Mouse (Mus musculus): ENCODE results near the gene Glmn.

- TF ChIP-seq POLR2A (IDR thresholded peaks at IDR 0.05; ENCODE audit: borderline replicate concordance, extremely low read depth, insufficient read depth, insufficient read length, poor library complexity, severe bottlenecking) (no peak), CTCF (IDR thresholded peaks at IDR 0.05; ENCODE audit: borderline replicate concordance, extremely low read depth, insufficient read depth, insufficient read length) (no peak)
These were observed 56.0 kb downstream of the Glmn start for GRCm38 (mm10) chr5:107541696-107542095.
